ENCODE assay signal across 17 mouse cellular contexts in genomic region chr6:61800889-61801288, GRCm38 (mm10).
"Had no signal": no experiment of that assay in that cellular context is flagged by ENCODE, and none has a peak within 500 bp of the region (broad histone marks: within the 10 kb centered on the region; RNA-seq: fewer than 3 reads in every experiment).

No protein-coding gene starts in this region.

- H3K4me2 ChIP-seq: kidney, embryonic 15.5 days; liver, embryonic 13.5 days; midbrain, embryonic 11.5 days; stomach, embryonic 15.5 days had no signal

- H3K27me3 ChIP-seq: kidney, embryonic 15.5 days; liver, embryonic 13.5 days; megakaryocyte, embryonic 14.5 days; stomach, embryonic 15.5 days had no signal

- DNase-seq: kidney, adult 8-10 months; kidney, postnatal 10 days; kidney, postnatal 36 days; layer of hippocampus, postnatal 36 days; liver, embryonic 13.5 days; lung, adult 2 months; lung, postnatal 14 days; lung, postnatal 4 days; midbrain, embryonic 14.5 days; right cerebral cortex, postnatal 25 days; spleen, adult 18-20 months; thymus, postnatal 25 days had no signal

- H3K4me1 ChIP-seq: kidney, embryonic 15.5 days; liver, embryonic 13.5 days; megakaryocyte, embryonic 14.5 days; stomach, embryonic 15.5 days had no signal

- H3K36me3 ChIP-seq: kidney, embryonic 15.5 days; liver, embryonic 13.5 days; stomach, embryonic 15.5 days had no signal

- H3K27ac ChIP-seq: kidney, embryonic 15.5 days; left cerebral cortex, adult 2 months; liver, embryonic 13.5 days; stomach, embryonic 15.5 days had no signal

- H3K4me3 ChIP-seq: kidney, embryonic 15.5 days; left cerebral cortex, adult 2 months; liver, embryonic 13.5 days; megakaryocyte, embryonic 14.5 days; stomach, embryonic 15.5 days had no signal

- H3K9ac ChIP-seq: kidney, embryonic 15.5 days; liver, embryonic 13.5 days; stomach, embryonic 15.5 days had no signal

- H3K9me3 ChIP-seq: kidney, embryonic 15.5 days; liver, embryonic 13.5 days; megakaryocyte, embryonic 14.5 days; stomach, embryonic 15.5 days had no signal
